Mouse (Mus musculus) left cerebral cortex, adult 18-20 months (tissue): ENCODE data around the gene Hist1h2ao. TPM values are rescaled to one million over a fixed set of nuclear protein-coding genes. Genes with fewer than 3 reads are reported as not detected.
"Not testable (repeated sequence)": the region's sequence is repeated elsewhere in the genome, so short reads cannot be mapped to it uniquely, and the experiment has no call there.

Experiments
- DNase-seq, 2 experiments: peaks; one replicate each; pipeline ENCODE4 v3.0.0; 2021 to 2022; ENCODE audit warnings: low spot score in 2 of 2, mixed read lengths in 1 of 2
- microRNA-seq, 2 experiments: library from miRNA; unstranded; fragments of <30 nt; microRNA quantifications; one replicate each; pipeline ENCODE4 v1.2.0; 2021
- total RNA-seq, 2 experiments: library from RNA; stranded (reverse); gene quantifications; 2 replicates each; pipeline ENCODE4 v1.2.3; 2021

Hist1h2ao gene
- total RNA-seq, 2 experiments from 2014 or later: 6.2 TPM; not detected in 1

- DNase-seq: not testable (repeated sequence)
Observed at GRCm38 (mm10) chr13:21811074-21811473, 809 bp downstream of the Hist1h2ao start.

GRCm38 (mm10) chr13:21811539-21811938 lies 1.3 kb downstream of the Hist1h2ao start, which contains the start of gene Hist1h4m:
Hist1h4m (plus strand) TSS chr13:21811746.
- DNase-seq: peak; percentile 31 to 41

GRCm38 (mm10) chr13:21812092-21812491 lies 1.8 kb downstream of the Hist1h2ao start:
- not testable (repeated sequence) for DNase-seq

GRCm38 (mm10) chr13:21820082-21820890 lies 10.0 kb downstream of the Hist1h2ao start:
- DNase-seq: not testable (repeated sequence)

GRCm38 (mm10) chr13:21828511-21828910 lies 18.2 kb downstream of the Hist1h2ao start:
- no peak for DNase-seq

- DNase-seq: no peak
Observed at GRCm38 (mm10) chr13:21830344-21830743, 20.1 kb downstream of the Hist1h2ao start.

GRCm38 (mm10) chr13:21831418-21832394 lies 21.4 kb downstream of the Hist1h2ao start, which contains the start of gene Hist1h4n:
Hist1h4n (minus strand) TSS chr13:21832196.
- DNase-seq: peak in 1 of 2 experiments; percentile 32

- not testable (repeated sequence) for DNase-seq
Observed at GRCm38 (mm10) chr13:21833461-21833860, 23.2 kb downstream of the Hist1h2ao start, which contains the start of the genes Hist1h2ap and Hist1h2br. Hist1h2ap (minus strand) TSS chr13:21833507. Hist1h2br (plus strand) TSS chr13:21833743.

GRCm38 (mm10) chr13:21840508-21840907 lies 30.2 kb downstream of the Hist1h2ao start:
- not testable (repeated sequence) for DNase-seq

- not testable (repeated sequence) for DNase-seq
Observed at GRCm38 (mm10) chr13:21846356-21846755, 36.1 kb downstream of the Hist1h2ao start.

GRCm38 (mm10) chr13:21847883-21848282 lies 37.6 kb downstream of the Hist1h2ao start:
- DNase-seq: no peak

GRCm38 (mm10) chr13:21850696-21851095 lies 40.4 kb downstream of the Hist1h2ao start:
- not testable (repeated sequence) for DNase-seq

GRCm38 (mm10) chr13:21852215-21852945 lies 42.1 kb downstream of the Hist1h2ao start:
- no peak for DNase-seq

- DNase-seq: peak; percentile 87 to 91
Observed at GRCm38 (mm10) chr13:21855146-21855545, 44.9 kb downstream of the Hist1h2ao start.

- peak; percentile 59 to 75 for DNase-seq
Observed at GRCm38 (mm10) chr13:21855698-21856162, 45.5 kb downstream of the Hist1h2ao start.

Small RNA genes lying within 50 kb of the gene (microRNA-seq; reads per million reads assigned to microRNA genes)
- gene Gm19658 (0 reads per million in 2 experiments), gene Gm44346 (0 reads per million in 2 experiments), gene Gm44466 (0 reads per million in 2 experiments)

Other genes with a start within 250 kb of the Hist1h2ao start
- not detected for gene Olfr1364, start 228.7 kb upstream of the Hist1h2ao start, total RNA-seq
- not detected for gene Olfr1362, start 196.4 kb upstream of the Hist1h2ao start, total RNA-seq
- gene Olfr11, start 167.9 kb upstream of the Hist1h2ao start, total RNA-seq: not detected
- not detected for gene Olfr1361, start 147.1 kb upstream of the Hist1h2ao start, total RNA-seq
- gene Olfr1360, start 133.1 kb upstream of the Hist1h2ao start, total RNA-seq: not detected
- gene Olfr1359, start 112.4 kb upstream of the Hist1h2ao start, total RNA-seq: not detected
- 10 to 100 TPM; 20.0 to 20.4 TPM for gene Hist1h2bl, start 94.3 kb upstream of the Hist1h2ao start, total RNA-seq
- gene Hist1h2ai, start 94.0 kb upstream of the Hist1h2ao start, total RNA-seq: 10 to 100 TPM; 20.3 to 34.8 TPM
- 10 to 100 TPM; 57.9 to 62.6 TPM for gene Hist1h3h, start 92.8 kb upstream of the Hist1h2ao start, total RNA-seq
- gene Hist1h2bm, start 88.4 kb upstream of the Hist1h2ao start, total RNA-seq: 1 to 10 TPM; 2.7 to 2.9 TPM
- gene Hist1h4j, start 75.4 kb upstream of the Hist1h2ao start, total RNA-seq: 10 to 100 TPM; 21.0 to 22.9 TPM
- 100 to 1,000 TPM; 420 to 436 TPM for gene Hist1h4k, start 60.0 kb upstream of the Hist1h2ao start, total RNA-seq
- 10 to 100 TPM; 10.2 to 19.7 TPM for gene Hist1h2ak, start 56.6 kb upstream of the Hist1h2ao start, total RNA-seq
- 1 to 10 TPM; 6.3 to 9.2 TPM for gene Hist1h2bn, start 56.3 kb upstream of the Hist1h2ao start, total RNA-seq
- gene Hist1h1b, start 29.8 kb upstream of the Hist1h2ao start, total RNA-seq: 1 to 10 TPM; 8.4 to 9.0 TPM
- 10 to 100 TPM; 65.2 to 77.9 TPM for gene Hist1h3i, start 27.1 kb upstream of the Hist1h2ao start, total RNA-seq
- gene Hist1h2an, start 23.2 kb upstream of the Hist1h2ao start, total RNA-seq: 1 to 10 TPM; 1.1 to 2.8 TPM
- 1 to 10 TPM; 4.1 to 7.0 TPM for gene Hist1h2bp, start 23.0 kb upstream of the Hist1h2ao start, total RNA-seq
- 10 to 100 TPM; 23.2 to 34.4 TPM for gene Hist1h2bq, start 268 bp upstream of the Hist1h2ao start, total RNA-seq
- 100 to 1,000 TPM; 252 to 307 TPM for gene Hist1h4m, start 1.3 kb downstream of the Hist1h2ao start, total RNA-seq
- 10 to 100 TPM; 48.9 to 61.1 TPM for gene Hist1h4n, start 21.7 kb downstream of the Hist1h2ao start, total RNA-seq
- 10 to 100 TPM; 27.2 to 27.7 TPM for gene Hist1h2ap, start 23.0 kb downstream of the Hist1h2ao start, total RNA-seq
- 10 to 100 TPM; 22.9 to 33.6 TPM for gene Hist1h2br, start 23.3 kb downstream of the Hist1h2ao start, total RNA-seq
- gene Zfp184, start 134.6 kb downstream of the Hist1h2ao start, total RNA-seq: 1 to 10 TPM; 3.0 to 3.8 TPM
- not detected for gene Pom121l2, start 170.7 kb downstream of the Hist1h2ao start, total RNA-seq
- 1 to 10 TPM in 1 of 2 experiments, under 1 TPM in 1; 0.35 to 1.2 TPM for gene Prss16, start 199.3 kb downstream of the Hist1h2ao start, total RNA-seq
- 10 to 100 TPM; 24.4 to 38.7 TPM for gene Hist1h2ah, start 225.1 kb downstream of the Hist1h2ao start, total RNA-seq
- 10 to 100 TPM; 14.5 to 16.1 TPM for gene Hist1h2bk, start 225.4 kb downstream of the Hist1h2ao start, total RNA-seq
- 10 to 100 TPM; 71.8 to 81.6 TPM for gene Hist1h4i, start 230.9 kb downstream of the Hist1h2ao start, total RNA-seq
- 10 to 100 TPM in 1 of 2 experiments, 1 to 10 TPM in 1; 7.5 to 13.7 TPM for gene Hist1h2ag, start 232.5 kb downstream of the Hist1h2ao start, total RNA-seq
- gene Hist1h2bj, start 232.7 kb downstream of the Hist1h2ao start, total RNA-seq: 10 to 100 TPM in 1 of 2 experiments, 1 to 10 TPM in 1; 9.3 to 11.7 TPM